Mouse (Mus musculus): ENCODE data around the gene Scaf1. TPM values are rescaled to one million over a fixed set of nuclear protein-coding genes. Genes with fewer than 3 reads are reported as not detected.

Scaf1 gene
- total and polyA plus RNA-seq, 3 experiments, result 17.7 to 81.5 (median 34.4) TPM

GRCm38 (mm10) chr7:45020225-45020624 is 4.1 kb upstream of the Scaf1 start:
- H3K79me2 ChIP-seq (ENCODE audit: control insufficient read depth, insufficient read depth, low read length, poor library complexity), result peaks cover 5% of the 10 kb centered on the region; the same call in 1 of the 2 replicates
- no peak for DNase-seq (ENCODE audit: low read depth, low spot score)
- no peak overlapping the region for H3K9ac ChIP-seq (ENCODE audit: control insufficient read depth, low read depth, low read length, poor library complexity, severe bottlenecking)
- TF ChIP-seq TBP (IDR thresholded peaks at IDR 0.05; ENCODE audit: low read depth, low read length) (no peak), CHD1 (IDR thresholded peaks at IDR 0.05; ENCODE audit: low read depth, low read length) (no peak), USF2 (IDR thresholded peaks at IDR 0.05; ENCODE audit: borderline replicate concordance in 1 of 2, insufficient read depth in 1 of 2, low read depth in 1 of 2, low read length in 2 of 2) (no peak), BHLHE40 (IDR thresholded peaks at IDR 0.05; ENCODE audit: borderline replicate concordance, low read depth, low read length) (no peak), JUND (IDR thresholded peaks at IDR 0.05; ENCODE audit: low read depth, low read length) (no peak), MYB (IDR thresholded peaks at IDR 0.05; ENCODE audit: low read depth, low read length) (no peak), RCOR1 (IDR thresholded peaks at IDR 0.05; ENCODE audit: low read depth, low read length) (no peak), MEF2A (IDR thresholded peaks at IDR 0.05; ENCODE audit: extremely low read depth, insufficient replicate concordance, low read depth, low read length, poor library complexity, severe bottlenecking) (no peak), HCFC1 (IDR thresholded peaks at IDR 0.05; ENCODE audit: low read depth, low read length) (no peak), MXI1 (IDR thresholded peaks at IDR 0.05; ENCODE audit: low read depth, low read length) (no peak), CTCF (IDR thresholded peaks at IDR 0.05 in 2 of 3, conservative IDR thresholded peaks at IDR 0.05 in 1 of 3; ENCODE audit: control insufficient read depth in 1 of 3, insufficient read depth in 1 of 3, low read depth in 2 of 3, low read length in 3 of 3, poor library complexity in 1 of 3, severe bottlenecking in 1 of 3) (no peak), POLR2A (IDR thresholded peaks at IDR 0.05; ENCODE audit: control insufficient read depth in 1 of 2, insufficient read depth in 1 of 2, low read depth in 1 of 2, low read length in 2 of 2, poor library complexity in 1 of 2) (no peak), SMC3 (IDR thresholded peaks at IDR 0.05; ENCODE audit: low read depth, low read length) (no peak), GABPA (IDR thresholded peaks at IDR 0.05; ENCODE audit: low read depth, low read length) (no peak), MYC (IDR thresholded peaks at IDR 0.05; ENCODE audit: low read depth, low read length) (no peak), MAX (IDR thresholded peaks at IDR 0.05; ENCODE audit: low read length) (no peak), NRF1 (IDR thresholded peaks at IDR 0.05; ENCODE audit: insufficient read depth, low read depth, low read length, poor library complexity, severe bottlenecking) (no peak)
- no peak overlapping the region for H3K27ac ChIP-seq (ENCODE audit: control insufficient read depth, low read depth, low read length)
- peaks cover 0 to 9% of the 10 kb centered on the region in 2 experiments; a peak in 2 of 4 replicates for H3K36me3 ChIP-seq (ENCODE audit: control insufficient read depth in 1 of 2, insufficient read depth in 2 of 2, low read length in 2 of 2)
- peaks cover 0 to 11% of the 10 kb centered on the region in 2 experiments; a peak in 3 of 4 replicates for H3K4me1 ChIP-seq (ENCODE audit: control insufficient read depth in 1 of 2, insufficient read depth in 2 of 2, low read length in 2 of 2)
- H3K9me3 ChIP-seq (replicated peaks; ENCODE audit: insufficient read depth, low read length), result no peaks in the 10 kb centered on the region
- no peaks in the 10 kb centered on the region for H3K27me3 ChIP-seq (ENCODE audit: control insufficient read depth in 1 of 2, insufficient read depth in 2 of 2, low read length in 2 of 2)
- H3K4me3 ChIP-seq (ENCODE audit: control insufficient read depth in 1 of 2, insufficient read depth in 1 of 2, low read depth in 2 of 2, low read length in 2 of 2), result no peak overlapping the region

DNA sequence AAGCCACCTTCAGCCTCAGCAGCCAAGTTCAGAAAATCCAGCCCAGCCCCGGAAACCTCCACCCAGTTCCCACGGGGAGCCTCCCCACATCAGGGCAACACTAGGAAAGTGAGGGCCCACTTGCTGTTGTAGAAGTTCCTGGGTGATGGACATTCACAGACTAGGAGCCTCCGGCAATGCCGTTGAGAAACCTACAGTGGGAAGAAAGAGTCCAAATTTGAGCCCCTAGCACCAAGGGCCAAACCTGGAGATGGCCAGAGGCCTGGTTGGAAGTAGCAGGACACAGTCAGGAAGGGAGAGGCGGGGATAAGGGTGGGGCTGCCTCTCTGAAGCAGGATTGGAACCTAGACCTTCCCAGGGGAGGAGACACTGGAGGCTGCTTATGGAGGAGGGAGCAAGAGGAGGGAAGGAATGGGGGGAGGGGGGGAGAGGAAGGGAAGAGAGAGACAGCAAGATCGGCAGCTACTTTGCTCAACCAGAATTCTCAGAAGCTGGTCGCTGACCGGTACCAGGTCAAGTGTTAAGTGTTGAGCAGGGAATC is 2.9 kb upstream of the Scaf1 start:
- Histone ChIP-seq H3K4me3 (ENCODE audit: control insufficient read depth in 1 of 2, insufficient read depth in 1 of 2, low read depth in 2 of 2, low read length in 2 of 2) (no peak overlapping the region), H3K27ac (ENCODE audit: control insufficient read depth, low read depth, low read length) (no peak overlapping the region)

More for the DNA sequence above, 2.9 kb upstream of the Scaf1 start:
- H3K36me3 ChIP-seq (ENCODE audit: control insufficient read depth in 1 of 2, insufficient read depth in 2 of 2, low read length in 2 of 2), result peaks cover 0 to 17% of the 10 kb centered on the region in 2 experiments; a peak in 2 of 4 replicates
- peaks cover 4 to 20% of the 10 kb centered on the region in 2 experiments for H3K4me1 ChIP-seq (ENCODE audit: control insufficient read depth in 1 of 2, insufficient read depth in 2 of 2, low read length in 2 of 2)
- H3K79me2 ChIP-seq (ENCODE audit: control insufficient read depth, insufficient read depth, low read length, poor library complexity), result peaks cover 12% of the 10 kb centered on the region
- TF ChIP-seq ZC3H11A (IDR thresholded peaks at IDR 0.05; ENCODE audit: low read depth, low read length), result no peak
- no peak for TF ChIP-seq NRF1 (IDR thresholded peaks at IDR 0.05; ENCODE audit: insufficient read depth, low read depth, low read length, poor library complexity, severe bottlenecking)
- TF ChIP-seq ZMIZ1 (IDR thresholded peaks at IDR 0.05; ENCODE audit: low read depth, low read length), result no peak
- no peak for TF ChIP-seq MAZ (IDR thresholded peaks at IDR 0.05; ENCODE audit: low read depth, low read length)
- TF ChIP-seq ETS1 (IDR thresholded peaks at IDR 0.05; ENCODE audit: low read depth, low read length), result no peak
- no peak for TF ChIP-seq MYC (IDR thresholded peaks at IDR 0.05; ENCODE audit: low read depth, low read length)
- TF ChIP-seq EP300 (IDR thresholded peaks at IDR 0.05; ENCODE audit: low read depth in 1 of 2, low read length in 2 of 2), result no peak
- no peak for TF ChIP-seq USF2 (IDR thresholded peaks at IDR 0.05; ENCODE audit: borderline replicate concordance in 1 of 2, insufficient read depth in 1 of 2, low read depth in 1 of 2, low read length in 2 of 2)
- TF ChIP-seq MAX (IDR thresholded peaks at IDR 0.05; ENCODE audit: low read length), result no peak
- TF ChIP-seq SMC3 (IDR thresholded peaks at IDR 0.05; ENCODE audit: low read depth, low read length), result no peak
- TF ChIP-seq TAL1 (IDR thresholded peaks at IDR 0.05; ENCODE audit: low read length), result no peak
- no peak for TF ChIP-seq MEF2A (IDR thresholded peaks at IDR 0.05; ENCODE audit: extremely low read depth, insufficient replicate concordance, low read depth, low read length, poor library complexity, severe bottlenecking)
- no peak for TF ChIP-seq GATA1 (IDR thresholded peaks at IDR 0.05; ENCODE audit: low read depth, low read length)
- no peak for TF ChIP-seq USF1 (IDR thresholded peaks at IDR 0.05; ENCODE audit: low read depth, low read length)
- TF ChIP-seq TBP (IDR thresholded peaks at IDR 0.05; ENCODE audit: low read depth, low read length), result no peak
- TF ChIP-seq CHD1 (IDR thresholded peaks at IDR 0.05; ENCODE audit: low read depth, low read length), result no peak
- no peak for TF ChIP-seq RAD21 (IDR thresholded peaks at IDR 0.05; ENCODE audit: low read depth, low read length)
- no peaks in the 10 kb centered on the region for H3K9me3 ChIP-seq (replicated peaks; ENCODE audit: insufficient read depth, low read length)
- peak overlapping the region; percentile 31; the same call in 1 of the 2 replicates for H3K9ac ChIP-seq (ENCODE audit: control insufficient read depth, low read depth, low read length, poor library complexity, severe bottlenecking)
- peak; percentile 34 for DNase-seq (ENCODE audit: low read depth, low spot score)
- H3K27me3 ChIP-seq (ENCODE audit: control insufficient read depth in 1 of 2, insufficient read depth in 2 of 2, low read length in 2 of 2), result no peaks in the 10 kb centered on the region

Measured in MEL (cell line).